Mouse (Mus musculus) MEL (cell line): ENCODE measurements around the gene Tmem169. TPM values are rescaled to one million over a fixed set of nuclear protein-coding genes. Genes with fewer than 3 reads are reported as not detected.
"Not testable (repeated sequence)": the region's sequence is repeated elsewhere in the genome, so short reads cannot be mapped to it uniquely, and the experiment has no call there.

ENCODE experiments used
- DNase-seq: peaks from one replicate; pipeline ENCODE4 v3.0.0; 2011; ENCODE audit warnings: low read depth, low spot score
- H3K27ac ChIP-seq: 2 replicates; pipeline ENCODE4 v1.5.1; 2012; ENCODE audit warnings: low read depth, mild to moderate bottlenecking, control low read depth, low read length, moderate library complexity; ENCODE audit not compliant: control insufficient read depth
- H3K27me3 ChIP-seq, 2 experiments: fragments of 150-350 bp in 1 of 2; sonication (generic) in 1 of 2; 2 replicates each; pipeline ENCODE4 v1.6.1; 2012; ENCODE audit warnings: low read length in 2 of 2, mild to moderate bottlenecking in 2 of 2, improper control_type of control experiment in 1 of 2, moderate library complexity in 1 of 2; ENCODE audit not compliant: insufficient read depth in 2 of 2, control insufficient read depth in 1 of 2
- H3K36me3 ChIP-seq, 2 experiments: 2 replicates each; pipeline ENCODE4 v1.6.1; 2012 to 2014; ENCODE audit warnings: low read length in 2 of 2, improper control_type of control experiment in 1 of 2, inconsistent platforms in 1 of 2, mild to moderate bottlenecking in 1 of 2; ENCODE audit not compliant: insufficient read depth in 2 of 2, control insufficient read depth in 1 of 2
- H3K4me1 ChIP-seq, 2 experiments: fragments of 150-350 bp in 1 of 2; sonication (generic) in 1 of 2; 2 replicates each; pipeline ENCODE4 v1.6.1; 2012; ENCODE audit warnings: low read length in 2 of 2, improper control_type of control experiment in 1 of 2, mild to moderate bottlenecking in 1 of 2; ENCODE audit not compliant: insufficient read depth in 2 of 2, control insufficient read depth in 1 of 2
- H3K4me3 ChIP-seq, 2 experiments: fragments of 150-350 bp in 1 of 2; sonication (generic) in 1 of 2; 2 replicates each; pipeline ENCODE4 v1.5.1; 2012; ENCODE audit warnings: low read depth in 2 of 2, low read length in 2 of 2, mild to moderate bottlenecking in 2 of 2, moderate library complexity in 2 of 2, control low read depth in 1 of 2, improper control_type of control experiment in 1 of 2; ENCODE audit not compliant: control insufficient read depth in 1 of 2, insufficient read depth in 1 of 2
- H3K79me2 ChIP-seq: 2 replicates; pipeline ENCODE4 v1.6.1; 2012; ENCODE audit warnings: mild to moderate bottlenecking, low read length, moderate library complexity; ENCODE audit not compliant: control insufficient read depth, poor library complexity, insufficient read depth
- H3K9ac ChIP-seq: 2 replicates; pipeline ENCODE4 v1.6.1; 2012; ENCODE audit warnings: low read depth, mild to moderate bottlenecking, control low read depth, low read length, moderate library complexity; ENCODE audit not compliant: control insufficient read depth, poor library complexity, severe bottlenecking
- H3K9me3 ChIP-seq: fragments of 150-350 bp; sonication (generic); replicated peaks from 2 replicates; pipeline ENCODE4 v1.6.1; 2012; ENCODE audit warnings: mild to moderate bottlenecking, low read length, improper control_type of control experiment, moderate library complexity; ENCODE audit not compliant: insufficient read depth
- BHLHE40 ChIP-seq: IDR thresholded peaks from 2 replicates; pipeline ENCODE4 v1.6.1; 2012; ENCODE audit warnings: low read depth, mild to moderate bottlenecking, inconsistent platforms, low read length, improper control_type of control experiment, borderline replicate concordance
- EP300 ChIP-seq, 2 experiments: IDR thresholded peaks; 2 replicates each; pipeline ENCODE4 v1.6.1; 2011; ENCODE audit warnings: improper control_type of control experiment in 2 of 2, low read length in 2 of 2, low read depth in 1 of 2, mild to moderate bottlenecking in 1 of 2
- GATA1 ChIP-seq: IDR thresholded peaks from 2 replicates; pipeline ENCODE4 v1.6.1; 2011; ENCODE audit warnings: low read depth, low read length, improper control_type of control experiment
- MAFK ChIP-seq: IDR thresholded peaks from 2 replicates; pipeline ENCODE4 v1.6.1; 2011; ENCODE audit warnings: low read depth, mild to moderate bottlenecking, low read length, improper control_type of control experiment, borderline replicate concordance
- MXI1 ChIP-seq: IDR thresholded peaks from 2 replicates; pipeline ENCODE4 v1.6.1; 2011; ENCODE audit warnings: mild to moderate bottlenecking, low read depth, low read length, improper control_type of control experiment
- MYB ChIP-seq: IDR thresholded peaks from 2 replicates; pipeline ENCODE4 v1.6.1; 2011; ENCODE audit warnings: mild to moderate bottlenecking, low read depth, low read length, improper control_type of control experiment
- POLR2A ChIP-seq, 2 experiments: IDR thresholded peaks; 2 replicates each; pipeline ENCODE4 v1.6.1; 2011 to 2012; ENCODE audit warnings: low read length in 2 of 2, mild to moderate bottlenecking in 2 of 2, control low read depth in 1 of 2, improper control_type of control experiment in 1 of 2, low read depth in 1 of 2, moderate library complexity in 1 of 2; ENCODE audit not compliant: control insufficient read depth in 1 of 2, insufficient read depth in 1 of 2, poor library complexity in 1 of 2
- POLR2AphosphoS2 ChIP-seq: IDR thresholded peaks from 2 replicates; pipeline ENCODE4 v1.6.1; 2011; ENCODE audit warnings: low read length, improper control_type of control experiment
- POLR2AphosphoS5 ChIP-seq: IDR thresholded peaks from 2 replicates; pipeline ENCODE4 v1.6.1; 2012; ENCODE audit warnings: low read depth, borderline replicate concordance, mild to moderate bottlenecking, inconsistent platforms, low read length, moderate library complexity, mixed read lengths
- SMC3 ChIP-seq: IDR thresholded peaks from 2 replicates; pipeline ENCODE4 v1.6.1; 2011; ENCODE audit warnings: low read depth, low read length, improper control_type of control experiment
- TBP ChIP-seq: IDR thresholded peaks from 2 replicates; pipeline ENCODE4 v1.8.0; 2011; ENCODE audit warnings: low read depth, low read length, improper control_type of control experiment
- ZNF384 ChIP-seq: IDR thresholded peaks from 2 replicates; pipeline ENCODE4 v1.6.1; 2012; ENCODE audit warnings: low read depth, mild to moderate bottlenecking, inconsistent platforms, low read length, improper control_type of control experiment
- polyA plus RNA-seq, 2 experiments: library from polyadenylated mRNA; stranded (reverse) in 1 of 2; unstranded in 1 of 2; fragments of >175 nt in 1 of 2; fragments of >200 nt in 1 of 2; gene quantifications; 2 replicates each; pipeline versions ENCODE4 v1.2.1 to v1.2.4; 2012; ENCODE audit warnings: low replicate concordance in 2 of 2, low read depth in 1 of 2; ENCODE audit not compliant: insufficient read length in 2 of 2, insufficient read depth in 1 of 2, missing spikeins in 1 of 2
- total RNA-seq: library from RNA; depleted of rRNA; stranded (reverse); fragments of 300-350 nt; gene quantifications from 2 replicates; pipeline ENCODE4 v1.2.3, GENCODE M21; 2012

Tmem169 gene
- total and polyA plus RNA-seq, 3 experiments = 0.06 TPM; not detected in 2

GRCm38 (mm10) chr1:72244317-72245036 lies 39.7 kb upstream of the Tmem169 start:
- no peak overlapping the region for H3K9ac ChIP-seq
- H3K4me3 ChIP-seq = no peak overlapping the region
- H3K27ac ChIP-seq = no peak overlapping the region
- H3K9me3 ChIP-seq = no peaks in the 10 kb centered on the region
- no peaks in the 10 kb centered on the region; the same call in 1 of the 2 replicates for H3K79me2 ChIP-seq
- H3K4me1 ChIP-seq = peaks cover 0 to 3% of the 10 kb centered on the region in 2 experiments; a peak in 1 of 4 replicates
- H3K36me3 ChIP-seq = peaks cover 0 to 9% of the 10 kb centered on the region in 2 experiments; a peak in 2 of 4 replicates
- no peaks in the 10 kb centered on the region for H3K27me3 ChIP-seq
- TF ChIP-seq EP300 (IDR thresholded peaks at IDR 0.05; ENCODE audit: low read depth in 1 of 2, low read length in 2 of 2) = no peak
- no peak for TF ChIP-seq SMC3
- TF ChIP-seq MAFK = no peak
- TF ChIP-seq MYB = no peak
- peak; percentile 99 to 100 for TF ChIP-seq POLR2A (IDR thresholded peaks at IDR 0.05; ENCODE audit: control insufficient read depth in 1 of 2, insufficient read depth in 1 of 2, low read depth in 1 of 2, low read length in 2 of 2, poor library complexity in 1 of 2)
- no peak for TF ChIP-seq POLR2AphosphoS2
- TF ChIP-seq BHLHE40 = no peak
- peak; percentile 100 for TF ChIP-seq POLR2AphosphoS5
- peak; percentile 97 for TF ChIP-seq TBP
- no peak for TF ChIP-seq ZNF384
- DNase-seq = peak; percentile 97

- H3K4me1 ChIP-seq, H3K9ac ChIP-seq, H3K9me3 ChIP-seq, DNase-seq, H3K27ac ChIP-seq, H3K4me3 ChIP-seq, H3K27me3 ChIP-seq, H3K79me2 ChIP-seq, H3K36me3 ChIP-seq: not testable (repeated sequence)
- 0 out of 2 replicates have a peak, but pooled peaks have one; percentile 44 for TF ChIP-seq ZNF384
These were observed 35.9 kb upstream of the Tmem169 start for GRCm38 (mm10) chr1:72248226-72248737.

GRCm38 (mm10) chr1:72251806-72252205 lies 32.4 kb upstream of the Tmem169 start:
- H3K27ac ChIP-seq = no peak overlapping the region
- no peak overlapping the region for H3K9ac ChIP-seq
- no peaks in the 10 kb centered on the region for H3K9me3 ChIP-seq
- TF ChIP-seq TBP = no peak
- TF ChIP-seq MXI1 = no peak
- TF ChIP-seq GATA1 = no peak
- H3K27me3 ChIP-seq = no peaks in the 10 kb centered on the region
- 0 out of 4 replicates have a peak, but pooled peaks cover 0 to 10% of the 10 kb centered on the region in 2 experiments for H3K4me1 ChIP-seq
- H3K36me3 ChIP-seq = peaks cover 0 to 3% of the 10 kb centered on the region in 2 experiments; a peak in 2 of 4 replicates
- no peak overlapping the region for H3K4me3 ChIP-seq
- peak; percentile 63 for DNase-seq
- H3K79me2 ChIP-seq = peaks cover 3% of the 10 kb centered on the region; the same call in 1 of the 2 replicates
